Mouse (Mus musculus) testis, postnatal 14 days (tissue): ENCODE measurements around the gene Scin.
"Not testable (repeated sequence)": the region's sequence is repeated elsewhere in the genome, so short reads cannot be mapped to it uniquely, and the experiment has no call there.

Experiments
- DNase-seq: peaks from one replicate; pipeline ENCODE4 v3.0.0; 2021; ENCODE audit warnings: low spot score

Scin gene

DNA sequence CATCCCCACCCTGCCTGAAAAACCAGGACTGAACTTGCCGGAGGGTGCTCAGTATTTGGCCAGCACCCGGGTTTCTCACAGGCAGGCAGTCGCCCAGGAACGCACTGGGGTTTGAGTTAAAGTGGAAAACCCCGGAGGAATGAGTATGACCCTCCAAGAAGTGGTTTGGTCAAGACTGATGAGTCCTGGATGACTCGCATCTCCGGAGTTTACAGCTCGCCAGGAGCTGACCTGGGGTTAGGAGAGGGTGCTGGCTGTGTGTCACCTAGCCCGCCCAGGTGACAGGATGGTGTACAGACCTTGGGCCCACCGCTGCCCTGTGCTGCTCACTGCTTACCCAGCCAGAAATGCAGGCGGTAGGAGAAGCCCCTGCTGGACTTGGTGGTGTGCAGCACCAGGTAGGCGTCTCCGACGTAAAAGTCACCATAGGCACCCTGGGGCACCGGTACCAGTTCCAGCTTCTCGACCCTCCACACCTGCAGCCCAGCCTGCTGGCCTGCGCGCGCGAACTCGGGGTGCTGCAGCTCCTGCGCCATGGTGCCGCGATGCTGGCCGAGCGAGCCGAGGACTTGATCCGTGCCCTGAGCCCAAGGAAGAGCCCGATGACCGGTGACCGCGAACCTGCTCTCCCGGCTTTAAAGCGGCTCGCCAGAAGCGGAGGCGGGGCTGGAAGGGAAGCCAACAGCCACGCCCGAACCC, at the start of gene Scin:
TSS of gene Scin (minus strand) at position 656 of the 699 bp plus-strand sequence.
- DNase-seq, result peak; percentile 12

DNA sequence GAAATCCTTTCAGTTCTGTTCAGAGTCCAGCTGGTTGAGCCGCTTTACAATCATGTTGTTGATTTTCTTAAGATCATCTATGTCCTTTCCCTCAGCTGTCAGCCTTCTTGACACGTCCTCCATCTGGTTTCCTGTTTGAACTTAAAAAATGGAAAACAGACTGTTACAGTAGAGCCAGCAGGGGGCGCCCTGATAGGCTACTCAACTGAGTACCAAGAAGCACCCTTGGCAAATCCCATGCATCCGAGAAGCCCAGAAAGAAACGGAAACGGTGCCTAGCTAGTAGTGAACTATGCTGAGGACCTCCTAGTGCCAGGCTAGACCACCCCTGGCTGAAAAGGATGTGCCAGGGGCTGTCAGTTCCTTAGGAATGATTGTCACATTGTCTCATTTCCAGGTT, 43.1 kb upstream of the Scin start:
- peak; percentile 15 for DNase-seq

DNA sequence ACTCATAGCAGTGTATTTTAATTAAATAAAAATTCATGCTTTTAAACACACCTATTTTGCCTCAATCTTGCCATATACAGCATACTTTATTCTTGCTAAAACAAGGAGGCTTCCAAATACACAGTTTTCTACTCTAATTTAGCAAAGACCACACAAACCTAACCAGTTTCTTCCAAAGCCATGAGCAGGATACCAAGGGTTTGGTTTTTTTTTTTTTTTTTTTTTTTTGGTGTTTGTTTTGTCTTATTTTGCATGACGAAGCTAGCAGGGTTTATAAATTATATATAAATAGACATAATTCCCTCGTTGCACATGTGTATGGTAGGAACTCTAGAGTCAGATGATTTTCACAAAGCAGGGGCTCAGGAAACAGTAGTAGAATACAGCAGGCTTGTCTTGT, 42.1 kb upstream of the Scin start:
- DNase-seq, result no peak

- DNase-seq, result not testable (repeated sequence)
These were observed 41.1 kb upstream of the Scin start for GRCm38 (mm10) chr12:40175171-40175570.

DNA sequence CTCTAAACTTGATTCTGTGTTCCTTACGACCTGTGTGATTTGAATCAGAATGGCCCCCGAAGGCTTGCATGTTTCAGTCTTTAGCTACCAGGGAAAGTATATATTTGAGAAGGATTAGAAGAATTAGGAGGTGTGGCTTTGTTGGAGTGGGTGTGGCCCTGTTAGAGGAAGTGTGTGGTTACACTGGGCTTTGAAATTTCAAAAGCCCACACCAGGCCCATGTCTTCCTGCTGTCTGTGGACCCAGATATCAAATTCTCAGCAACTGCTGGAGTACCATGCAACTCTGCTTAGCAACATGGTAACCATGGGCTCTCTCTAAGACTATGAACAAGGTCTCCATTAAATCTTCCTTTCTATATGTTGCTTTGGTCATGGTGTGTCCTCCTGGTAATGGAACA, 37.6 kb upstream of the Scin start:
- no peak for DNase-seq

DNA sequence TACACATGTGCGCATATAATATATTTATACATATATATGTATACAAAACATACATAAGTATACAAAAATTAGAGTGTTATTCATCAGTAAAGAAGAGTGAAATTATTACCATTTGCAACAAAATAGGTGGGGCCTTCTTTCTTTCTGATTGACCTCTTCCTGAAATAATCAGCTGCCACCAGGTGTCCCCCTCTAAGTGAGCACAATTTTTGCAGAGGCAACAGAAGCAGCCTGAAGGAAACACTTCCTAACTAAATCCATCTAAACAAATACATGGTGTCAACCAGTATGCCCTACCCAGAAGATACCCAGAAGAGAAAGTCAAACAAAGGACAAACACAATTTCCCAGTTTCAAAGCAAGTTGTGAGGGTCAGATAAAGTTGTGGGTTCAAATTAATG, 35.6 kb upstream of the Scin start:
- DNase-seq, result no peak

DNA sequence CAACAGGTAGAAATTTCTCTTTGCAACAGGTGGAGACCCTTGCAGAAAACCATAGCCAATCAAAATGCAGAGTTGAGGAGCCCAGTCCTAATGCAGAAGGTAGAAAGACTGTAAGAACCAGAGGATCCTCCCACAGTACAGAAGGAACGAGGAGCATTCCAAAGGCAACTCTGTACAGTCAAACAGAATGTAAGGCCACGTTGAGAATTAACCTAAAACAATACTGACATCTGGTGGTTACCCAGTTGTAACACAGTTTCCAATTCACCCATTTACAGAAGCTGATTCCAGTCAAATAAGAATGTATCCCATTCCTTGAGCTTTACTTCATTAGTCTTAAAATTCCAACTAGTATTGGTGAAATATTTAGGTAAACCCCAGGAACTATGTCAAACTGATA, 30.6 kb upstream of the Scin start:
- DNase-seq, result no peak

DNA sequence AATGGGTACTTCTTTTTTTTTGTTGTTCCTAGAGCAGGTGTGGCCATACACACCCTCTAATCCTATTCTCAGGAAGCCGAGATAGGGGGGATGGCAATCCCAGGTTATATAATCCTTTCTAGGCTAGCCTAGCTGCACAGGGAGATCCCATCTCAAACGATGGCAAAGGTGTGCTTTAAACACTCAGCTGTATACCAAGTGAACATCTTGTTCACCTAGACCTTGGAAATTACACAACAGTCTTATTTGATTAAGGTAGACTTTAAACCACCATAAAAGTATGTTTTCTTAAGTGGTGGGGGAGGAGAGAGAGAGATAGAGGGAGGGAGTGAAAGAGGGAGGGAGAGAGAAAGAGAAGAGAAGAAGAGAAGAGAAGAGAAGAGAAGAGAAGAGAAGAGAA, 26.7 kb upstream of the Scin start:
- no peak for DNase-seq

- no peak for DNase-seq
These were observed 20.2 kb upstream of the Scin start for GRCm38 (mm10) chr12:40154188-40154587.

GRCm38 (mm10) chr12:40152353-40153069, 18.5 kb upstream of the Scin start:
- no peak for DNase-seq

- DNase-seq, result no peak
These were observed 13.3 kb upstream of the Scin start for GRCm38 (mm10) chr12:40147319-40147718.

GRCm38 (mm10) chr12:40146510-40146909, 12.5 kb upstream of the Scin start:
- no peak for DNase-seq

- DNase-seq, result no peak
These were observed 6.7 kb upstream of the Scin start for GRCm38 (mm10) chr12:40140706-40141105.

- DNase-seq, result no peak
These were observed 5.6 kb upstream of the Scin start for GRCm38 (mm10) chr12:40139484-40140245.

- no peak for DNase-seq
These were observed 501 bp upstream of the Scin start for GRCm38 (mm10) chr12:40134529-40134928.

- DNase-seq, result no peak
These were observed 845 bp downstream of the Scin start for GRCm38 (mm10) chr12:40133194-40133572.

DNA sequence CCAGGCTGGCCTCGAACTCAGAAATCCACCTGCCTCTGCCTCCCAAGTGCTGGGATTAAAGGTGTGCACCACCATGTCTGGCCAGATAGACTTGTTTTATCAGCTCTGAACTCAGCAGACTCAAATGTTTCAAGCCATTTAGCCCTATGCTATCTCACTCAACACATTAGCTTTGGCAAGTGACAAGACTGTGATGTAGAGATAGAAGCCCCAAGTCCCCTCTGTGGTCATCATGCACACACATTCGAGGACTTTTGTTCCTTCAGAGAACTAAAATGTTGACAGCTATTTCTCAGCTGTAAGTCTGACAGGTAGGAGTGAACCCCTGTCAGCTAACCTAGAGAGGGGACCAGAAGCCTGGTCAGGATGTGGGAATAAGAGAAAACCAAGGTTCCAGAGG, 15.2 kb downstream of the Scin start:
- DNase-seq, result no peak

DNA sequence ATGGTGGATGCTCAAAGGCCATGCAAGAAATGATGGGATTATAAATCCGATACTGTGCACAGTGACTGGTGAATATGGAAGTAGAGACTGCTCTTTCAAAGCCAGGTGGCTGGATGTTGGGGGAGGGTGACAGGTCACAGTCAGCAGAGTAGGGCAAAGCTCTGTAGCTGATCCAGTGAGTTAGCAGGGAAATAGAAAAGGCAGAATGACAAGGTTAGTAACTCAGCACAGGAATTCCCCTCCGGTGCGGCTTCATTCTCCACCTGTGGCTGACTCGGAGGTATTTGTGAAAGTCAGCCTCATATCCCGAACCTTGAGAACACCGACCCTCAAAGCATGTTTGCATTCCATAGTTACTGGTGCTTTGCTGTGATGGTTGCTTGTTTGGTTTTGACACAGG, 17.0 kb downstream of the Scin start:
- DNase-seq, result no peak

DNA sequence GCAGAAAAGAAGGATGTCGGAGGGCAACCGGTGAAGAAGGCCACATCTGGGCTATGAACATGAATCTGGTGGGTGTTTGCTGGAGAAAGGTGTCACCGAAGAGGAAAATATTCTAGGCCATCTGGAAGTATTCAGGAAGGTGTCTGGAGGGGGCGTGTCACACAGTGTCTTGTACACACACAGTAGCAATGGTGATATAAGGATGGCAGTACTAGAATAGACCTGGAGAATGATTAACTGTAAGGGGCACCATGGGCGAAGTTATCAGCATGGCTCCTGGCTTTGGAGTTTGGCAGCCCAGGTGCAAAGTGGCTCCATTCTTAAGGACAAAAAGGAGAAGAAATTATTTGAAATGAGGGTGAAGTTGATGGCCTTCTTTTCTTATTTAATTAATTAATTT, 17.8 kb downstream of the Scin start:
- DNase-seq, result no peak

- no peak for DNase-seq
These were observed 19.1 kb downstream of the Scin start for GRCm38 (mm10) chr12:40114883-40115282.

DNA sequence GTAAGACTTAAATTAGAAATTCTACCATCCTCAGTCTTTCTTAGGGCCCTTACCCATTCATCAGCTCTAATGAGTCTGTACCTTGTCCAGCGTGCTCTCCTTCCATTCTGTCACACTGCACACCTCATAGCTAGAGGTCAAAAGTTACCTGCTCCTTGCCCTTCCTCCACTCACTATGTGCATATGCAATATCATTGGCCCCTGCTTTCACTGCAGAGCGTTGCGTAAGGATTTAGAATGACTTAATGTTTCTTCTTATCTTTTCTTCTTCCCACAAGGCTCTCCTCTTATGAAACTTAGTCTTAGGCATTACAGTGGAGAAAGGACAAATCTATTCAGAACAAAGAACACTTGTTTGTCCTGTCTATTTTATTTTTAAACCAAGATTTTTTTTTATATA, 20.0 kb downstream of the Scin start:
- no peak for DNase-seq

- DNase-seq, result no peak
These were observed 20.4 kb downstream of the Scin start for GRCm38 (mm10) chr12:40113605-40114004.

GRCm38 (mm10) chr12:40109227-40109626, 24.8 kb downstream of the Scin start:
- DNase-seq, result no peak
